In the genomic region with DNA sequence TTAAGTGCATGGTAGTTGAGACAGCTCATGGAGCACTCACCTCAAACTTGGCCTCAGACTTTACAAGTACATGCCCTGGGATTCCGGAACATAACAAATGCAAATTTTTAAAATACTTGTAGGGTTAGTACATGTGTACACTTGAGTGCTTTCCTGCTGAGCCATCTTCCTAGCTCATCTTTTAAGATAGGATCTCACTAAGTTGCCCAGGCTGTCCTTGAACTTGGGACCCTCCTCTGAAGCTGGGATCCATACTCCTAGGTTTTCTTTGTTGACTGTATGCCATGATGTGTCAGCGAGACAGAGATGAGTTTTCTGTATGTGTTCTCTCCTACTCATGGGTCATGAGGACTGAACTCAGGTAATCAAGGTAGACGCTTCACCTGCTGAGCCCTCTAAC, we compare ENCODE assay signal across 31 mouse cellular contexts. TPM values are rescaled to one million over a fixed set of nuclear protein-coding genes. Genes with fewer than 3 reads are reported as not detected.
"Had no signal": no experiment of that assay in that cellular context is flagged by ENCODE, and none has a peak within 500 bp of the region (broad histone marks: within the 10 kb centered on the region; RNA-seq: fewer than 3 reads in every experiment).

No protein-coding gene starts in this region.

- H3K4me3 ChIP-seq: embryonic facial prominence, embryonic 10.5 days; embryonic facial prominence, embryonic 12.5 days; embryonic facial prominence, embryonic 13.5 days; embryonic facial prominence, embryonic 15.5 days; erythroblast, embryonic 14.5 days; forebrain, embryonic 10.5 days; forebrain, embryonic 12.5 days; forebrain, embryonic 15.5 days; gastrocnemius, adult 2 months; heart, adult 2 months; heart, embryonic 10.5 days; heart, embryonic 12.5 days had no signal

- H3K9me3 ChIP-seq: embryonic facial prominence, embryonic 10.5 days; embryonic facial prominence, embryonic 12.5 days; embryonic facial prominence, embryonic 13.5 days; embryonic facial prominence, embryonic 15.5 days; forebrain, embryonic 10.5 days; forebrain, embryonic 12.5 days; forebrain, embryonic 15.5 days; heart, embryonic 10.5 days had no signal

- H3K4me1 ChIP-seq: embryonic facial prominence, embryonic 10.5 days; embryonic facial prominence, embryonic 12.5 days; embryonic facial prominence, embryonic 13.5 days; embryonic facial prominence, embryonic 15.5 days; forebrain, embryonic 10.5 days; forebrain, embryonic 12.5 days; forebrain, embryonic 15.5 days; heart, embryonic 10.5 days; heart, embryonic 12.5 days had no signal

- H3K4me2 ChIP-seq: embryonic facial prominence, embryonic 12.5 days; embryonic facial prominence, embryonic 13.5 days; embryonic facial prominence, embryonic 15.5 days; forebrain, embryonic 12.5 days; forebrain, embryonic 15.5 days; heart, embryonic 11.5 days; heart, embryonic 12.5 days had no signal

- H3K9ac ChIP-seq: embryonic facial prominence, embryonic 12.5 days; embryonic facial prominence, embryonic 13.5 days; embryonic facial prominence, embryonic 15.5 days; forebrain, embryonic 12.5 days; forebrain, embryonic 15.5 days; forebrain, postnatal 0 days; heart, embryonic 12.5 days had no signal

- DNase-seq: cerebellum, postnatal 10 days; cerebellum, postnatal 14 days; cerebellum, postnatal 25 days; cerebellum, postnatal 36 days; embryo, embryonic 11 days; forebrain, postnatal 0 days; gastrocnemius, adult 2 months; gastrocnemius, postnatal 10 days; gastrocnemius, postnatal 14 days; gastrocnemius, postnatal 25 days; gastrocnemius, postnatal 36 days; heart, adult 11 months; heart, adult 18-20 months; heart, adult 2 months had no signal

- H3K27ac ChIP-seq: embryonic facial prominence, embryonic 10.5 days; embryonic facial prominence, embryonic 12.5 days; embryonic facial prominence, embryonic 13.5 days; embryonic facial prominence, embryonic 15.5 days; forebrain, embryonic 10.5 days; forebrain, embryonic 12.5 days; forebrain, embryonic 15.5 days; gastrocnemius, adult 2 months; heart, adult 2 months; heart, embryonic 10.5 days had no signal

- H3K36me3 ChIP-seq: embryonic facial prominence, embryonic 10.5 days; embryonic facial prominence, embryonic 12.5 days; embryonic facial prominence, embryonic 13.5 days; embryonic facial prominence, embryonic 15.5 days; forebrain, embryonic 10.5 days; forebrain, embryonic 12.5 days; forebrain, embryonic 15.5 days; heart, embryonic 10.5 days; heart, embryonic 12.5 days had no signal

RNA-seq across cellular contexts. Expression of gene Nlrp12, which starts 26.7 kb away (rescaled TPM):
- polyA plus RNA-seq: embryonic facial prominence, embryonic 11.5 days; embryonic facial prominence, embryonic 13.5 days; embryonic facial prominence, embryonic 15.5 days; erythroblast, embryonic 14.5 days; forebrain, embryonic 10.5 days; forebrain, embryonic 12.5 days; forebrain, embryonic 14.5 days; forebrain, embryonic 15.5 days; forebrain, embryonic 16.5 days; heart, embryonic 10.5 days; heart, embryonic 11.5 days; heart, embryonic 12.5 days had no signal

RNA-seq across cellular contexts. Expression of gene AU018091, which starts 53.8 kb away (rescaled TPM):
- polyA plus RNA-seq: cortical plate, adult 2 months; erythroblast, embryonic 14.5 days; forebrain, embryonic 14.5 days; forebrain, embryonic 15.5 days; forebrain, embryonic 16.5 days; forebrain, postnatal 0 days; frontal cortex, adult 2 months; gonadal fat pad, adult 2 months; heart, adult 2 months; heart, embryonic 11.5 days had no signal
